Mouse (Mus musculus): Measurements from ENCODE around the gene Vgll4.

Gene Vgll4

DNA sequence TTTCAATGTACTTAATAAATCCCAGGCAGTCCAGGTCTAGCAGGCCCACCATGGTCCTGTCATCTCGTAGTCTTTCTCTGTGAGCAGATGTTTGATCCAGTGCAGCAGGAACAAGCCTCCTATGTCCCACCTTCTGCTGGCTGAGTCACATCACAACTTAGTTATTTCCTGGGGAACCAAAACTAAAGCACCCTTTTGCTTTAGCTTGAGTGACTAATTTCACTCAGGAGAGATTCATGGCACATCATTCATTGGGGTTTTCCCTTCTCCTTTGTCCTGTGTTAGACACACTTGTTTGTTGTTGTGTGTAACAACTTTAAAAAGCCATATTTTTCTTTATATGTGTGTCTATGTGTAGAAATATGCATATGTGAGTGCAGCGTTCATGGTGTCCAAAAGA is 126.9 kb downstream of the Vgll4 start:
- no peak for DNase-seq (ENCODE audit: low spot score in 2 of 2)

GRCm38 (mm10) chr6:114842131-114842530 is 127.7 kb downstream of the Vgll4 start:
- DNase-seq (ENCODE audit: low spot score in 2 of 2), result no peak

DNA sequence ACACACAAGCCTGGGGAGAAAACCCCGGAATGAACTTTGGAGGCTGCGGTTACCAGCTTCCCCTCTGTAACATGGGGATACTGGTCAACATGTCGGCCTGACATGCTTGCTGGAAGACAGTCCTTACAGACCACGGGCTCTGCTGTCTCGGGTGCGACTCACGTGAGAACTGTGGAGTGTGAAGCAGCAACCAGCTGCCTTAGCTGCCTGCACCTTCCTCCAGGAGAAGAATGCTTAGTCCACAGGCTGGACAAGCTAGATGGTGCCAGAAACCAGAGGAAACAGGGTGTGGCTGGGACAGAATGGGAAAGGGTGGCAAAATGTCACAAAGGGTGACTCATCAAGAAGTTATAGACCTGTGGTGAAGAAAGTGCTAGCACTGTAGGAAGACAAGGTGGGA is 129.8 kb downstream of the Vgll4 start:
- DNase-seq (ENCODE audit: low spot score in 2 of 2), result peak in 1 of 2 experiments; percentile 9

DNA sequence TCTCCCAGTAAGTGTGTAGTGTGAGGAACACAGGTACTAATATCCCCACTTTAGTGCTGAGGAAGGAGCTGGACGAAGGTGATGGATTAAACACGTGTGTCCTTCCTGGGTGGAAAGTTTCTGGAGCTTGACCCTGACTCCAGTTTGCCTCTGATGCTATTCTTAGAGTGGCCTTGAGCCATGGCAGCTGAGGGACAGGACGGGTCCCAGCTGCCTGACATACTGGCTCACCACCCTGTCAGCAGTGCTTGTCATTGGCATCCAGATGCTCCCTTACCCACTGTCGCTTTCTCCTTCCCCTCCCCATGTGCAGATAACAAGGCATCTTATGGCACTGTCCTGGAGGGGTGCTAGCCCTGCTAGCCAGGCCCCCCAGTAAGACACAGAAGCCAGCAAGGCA is 130.9 kb downstream of the Vgll4 start:
- no peak for DNase-seq (ENCODE audit: low spot score in 2 of 2)

DNA sequence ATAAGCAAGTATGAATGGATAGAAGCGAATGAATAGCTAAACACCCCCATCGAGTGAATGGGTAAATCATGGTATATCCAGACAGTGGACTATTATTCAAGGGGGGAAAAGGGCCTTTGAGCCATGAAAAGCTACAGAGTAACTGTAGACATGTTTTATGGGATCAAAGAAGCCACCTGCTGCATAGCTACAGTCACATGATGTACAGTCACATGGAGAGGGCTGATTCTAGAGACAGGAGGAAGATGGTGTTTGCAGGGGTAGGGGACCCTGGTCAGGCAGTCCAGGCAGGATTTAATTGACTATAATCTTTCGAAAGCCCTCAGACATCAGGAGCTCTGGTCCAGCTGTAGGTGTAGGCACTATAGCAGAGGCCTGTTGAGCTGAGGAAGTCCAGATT is 133.4 kb downstream of the Vgll4 start:
- no peak for DNase-seq (ENCODE audit: low spot score in 2 of 2)

- no peak for DNase-seq (ENCODE audit: low spot score in 2 of 2)
Measured at GRCm38 (mm10) chr6:114835752-114836151, 134.0 kb downstream of the Vgll4 start.

GRCm38 (mm10) chr6:114835344-114835743 is 134.4 kb downstream of the Vgll4 start:
- DNase-seq (ENCODE audit: low spot score in 2 of 2), result no peak

DNA sequence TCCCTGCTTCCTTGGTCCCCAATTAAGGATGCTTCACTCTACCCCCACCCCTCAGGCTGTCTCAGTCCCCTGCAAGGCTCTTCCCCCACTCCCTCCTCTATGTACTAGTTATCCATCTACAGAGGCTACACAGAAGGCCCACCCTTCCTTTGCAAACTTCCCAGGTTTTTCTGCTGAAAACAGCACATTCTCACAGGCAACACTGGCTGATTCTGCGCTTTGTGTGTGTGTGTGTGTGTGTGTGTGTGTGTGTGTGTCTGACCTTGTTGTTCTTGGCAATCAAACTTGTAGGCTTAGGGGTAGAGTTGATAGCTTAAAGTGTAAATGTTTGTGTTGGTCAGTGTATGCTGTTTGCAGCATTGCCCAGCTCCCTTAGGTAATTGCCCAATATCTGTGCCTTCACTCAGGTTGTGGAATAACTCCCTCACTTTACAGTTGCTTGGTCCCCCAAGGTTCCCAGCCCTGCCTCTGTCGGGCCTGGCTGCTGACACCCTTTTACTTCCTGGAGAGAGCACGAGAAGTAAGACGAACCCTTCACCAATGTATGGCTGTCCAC is 135.9 kb downstream of the Vgll4 start:
- DNase-seq (ENCODE audit: low spot score in 2 of 2), result no peak

GRCm38 (mm10) chr6:114833058-114833685 is 136.6 kb downstream of the Vgll4 start:
- DNase-seq (ENCODE audit: low spot score in 2 of 2), result no peak

DNA sequence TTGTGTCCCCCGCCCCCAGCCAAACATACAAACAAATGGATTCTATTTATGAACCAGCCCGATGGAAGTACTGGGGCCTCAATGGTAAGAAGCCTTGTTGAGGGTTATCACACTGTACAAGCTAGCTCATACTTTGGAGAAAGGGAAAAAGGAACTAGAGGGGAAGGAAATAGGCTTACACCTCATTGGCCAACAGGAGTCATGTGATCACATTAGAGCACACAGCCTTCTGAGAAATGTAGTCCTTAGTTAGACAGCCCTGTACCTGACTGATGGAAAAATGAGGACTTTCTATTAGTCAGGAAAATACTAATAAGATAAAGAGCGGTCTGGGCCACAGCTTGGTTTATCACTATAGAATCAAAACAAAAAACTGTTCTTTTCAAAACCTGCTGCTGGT is 138.0 kb downstream of the Vgll4 start:
- DNase-seq (ENCODE audit: low spot score in 2 of 2), result no peak

- no peak for DNase-seq (ENCODE audit: low spot score in 2 of 2)
Measured at GRCm38 (mm10) chr6:114829660-114830438, 139.9 kb downstream of the Vgll4 start.

GRCm38 (mm10) chr6:114826889-114827288 is 142.9 kb downstream of the Vgll4 start:
- DNase-seq (ENCODE audit: low spot score in 2 of 2), result no peak

GRCm38 (mm10) chr6:114821646-114822045 is 148.1 kb downstream of the Vgll4 start:
- DNase-seq (ENCODE audit: low spot score in 2 of 2), result no peak

DNA sequence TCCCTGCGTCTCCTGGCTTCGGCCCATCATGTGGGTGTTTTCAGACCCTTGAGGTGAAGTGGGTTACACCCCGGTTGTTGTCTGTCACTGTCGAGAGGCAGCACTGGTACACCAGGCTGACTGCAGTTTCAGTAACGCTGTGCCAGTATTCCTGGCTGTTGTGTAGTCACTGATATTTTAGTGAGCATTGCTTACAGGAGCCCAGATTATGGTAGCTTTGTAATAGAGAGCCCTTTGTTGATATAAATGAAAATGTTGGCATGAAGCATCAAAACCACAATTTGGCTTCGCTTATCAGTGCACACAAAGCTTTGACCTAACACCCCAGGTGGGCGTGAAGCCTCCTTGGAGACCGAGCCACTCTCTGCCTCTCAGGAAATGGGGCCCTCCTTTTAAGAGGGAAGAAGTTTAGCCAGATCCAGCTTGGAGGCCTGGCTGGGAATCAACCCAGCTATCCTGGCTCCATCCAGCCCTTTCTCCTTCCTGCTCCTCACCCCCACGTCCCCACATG is 149.8 kb downstream of the Vgll4 start:
- DNase-seq (ENCODE audit: low spot score in 2 of 2), result no peak

GRCm38 (mm10) chr6:114818471-114818870 is 151.3 kb downstream of the Vgll4 start:
- no peak for DNase-seq (ENCODE audit: low spot score in 2 of 2)

DNA sequence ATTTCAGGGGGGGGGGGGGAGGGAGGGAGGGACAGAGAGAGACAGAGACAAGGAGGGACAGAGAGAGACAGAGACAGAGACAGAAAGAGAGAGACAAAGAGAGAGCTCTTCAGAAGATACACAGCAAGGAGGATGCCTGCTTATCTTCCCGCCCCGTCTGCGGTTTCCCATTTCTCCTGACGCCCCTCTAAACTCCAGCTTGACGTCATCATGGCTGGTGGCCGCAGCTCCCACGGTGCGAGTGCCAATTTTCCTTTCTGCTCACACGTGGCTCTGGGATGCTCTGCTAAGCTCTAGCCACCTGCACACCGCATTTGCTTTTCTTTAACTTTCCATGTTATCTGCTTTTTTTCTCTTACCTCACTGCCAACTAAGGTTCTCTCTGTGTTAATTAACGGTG is 151.8 kb downstream of the Vgll4 start:
- no peak for DNase-seq (ENCODE audit: low spot score in 2 of 2)

- peak; percentile 24 to 39 for DNase-seq (ENCODE audit: low spot score in 2 of 2)
Measured at GRCm38 (mm10) chr6:114814882-114815650, 154.7 kb downstream of the Vgll4 start.

DNA sequence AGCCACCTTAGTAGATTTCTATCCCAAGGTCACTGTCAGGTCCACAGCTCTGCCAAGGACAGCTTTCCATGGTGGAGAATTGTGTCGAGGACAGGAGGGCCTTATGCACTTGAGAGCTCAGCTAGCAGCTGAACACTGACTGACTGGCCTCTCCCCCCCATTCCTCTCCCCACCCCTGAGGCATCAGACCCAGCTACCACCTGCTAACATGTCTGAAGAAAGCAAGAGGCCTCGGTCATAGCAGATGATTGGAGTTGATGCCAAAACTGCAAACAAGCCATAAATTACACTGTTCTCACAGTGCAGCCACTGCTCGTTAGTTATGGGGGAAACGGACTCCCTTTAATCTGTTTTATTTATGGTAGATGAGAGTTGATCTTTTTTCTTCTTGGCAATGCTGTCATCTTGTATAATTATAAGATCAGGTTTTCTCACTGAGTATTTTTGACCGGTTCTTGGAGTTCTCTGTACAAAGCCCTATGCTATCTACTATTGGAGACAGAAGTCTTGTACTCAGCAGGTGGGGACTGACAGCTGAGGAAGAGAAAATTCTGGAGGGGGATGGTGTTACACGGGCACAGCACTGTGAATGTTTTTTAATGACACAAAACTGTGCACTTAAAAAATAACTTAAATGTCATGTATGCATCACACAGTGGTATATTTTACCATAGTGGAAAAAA is 155.5 kb downstream of the Vgll4 start:
- no peak for DNase-seq (ENCODE audit: low spot score in 2 of 2)

- DNase-seq (ENCODE audit: low spot score in 2 of 2), result no peak
Measured at GRCm38 (mm10) chr6:114812779-114813178, 157.0 kb downstream of the Vgll4 start.

DNA sequence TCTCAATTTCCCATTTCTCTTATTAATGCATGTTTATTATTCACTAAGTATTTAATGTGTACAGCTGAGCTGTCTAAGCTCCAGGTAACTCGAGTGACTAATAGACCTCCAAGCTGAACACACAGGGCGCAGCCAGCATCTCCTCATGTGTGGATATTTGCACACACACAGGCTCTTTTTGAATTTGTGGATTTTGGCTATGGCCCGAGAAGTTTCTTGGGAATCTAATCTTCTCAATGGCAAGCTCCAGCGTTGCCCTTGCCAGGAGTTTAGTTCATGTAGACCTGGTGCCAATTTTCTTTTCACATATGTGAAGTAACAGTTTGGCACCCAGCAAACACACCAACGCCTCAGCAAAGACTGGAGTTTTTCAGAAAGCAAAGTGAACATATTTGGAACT is 157.5 kb downstream of the Vgll4 start:
- DNase-seq (ENCODE audit: low spot score in 2 of 2), result no peak

Data from natural killer cell, adult 2 months (primary cell).